Mouse (Mus musculus): ENCODE results near the gene Cd55b. TPM values are rescaled to one million over a fixed set of nuclear protein-coding genes. Genes with fewer than 3 reads are reported as not detected.
"Not testable (repeated sequence)": the region's sequence is repeated elsewhere in the genome, so short reads cannot be mapped to it uniquely, and the experiment has no call there.

Cd55b gene
- polyA plus RNA-seq, 1 experiment from 2014 or later, result 0.13 TPM

GRCm38 (mm10) chr1:130428667-130429066 is 5.9 kb upstream of the Cd55b start:
- ATAC-seq (replicated peaks; ENCODE audit: extremely low read depth, insufficient read depth, low FRiP score), result peak; percentile 49; the same call in 1 of the 2 replicates
- not testable (repeated sequence) for H3K9me3 ChIP-seq (replicated peaks; ENCODE audit: control insufficient read depth, low read length); H3K27ac ChIP-seq (ENCODE audit: low read length); H3K4me2 ChIP-seq (ENCODE audit: low read depth, low read length); H3K27me3 ChIP-seq (ENCODE audit: control insufficient read depth, insufficient read depth, low read length); H3K9ac ChIP-seq (ENCODE audit: low read length); H3K36me3 ChIP-seq (ENCODE audit: control insufficient read depth, insufficient read depth); H3K4me3 ChIP-seq (ENCODE audit: low read length); H3K4me1 ChIP-seq (ENCODE audit: control insufficient read depth, insufficient read depth, low read length)

- H3K27me3 ChIP-seq (ENCODE audit: control insufficient read depth, insufficient read depth, low read length), result not testable (repeated sequence)
Observed at GRCm38 (mm10) chr1:130427175-130427853, 4.5 kb upstream of the Cd55b start.

GRCm38 (mm10) chr1:130422033-130422432 is 776 bp downstream of the Cd55b start:
- H3K27me3 ChIP-seq (ENCODE audit: control insufficient read depth, insufficient read depth, low read length); H3K4me1 ChIP-seq (ENCODE audit: control insufficient read depth, insufficient read depth, low read length); H3K36me3 ChIP-seq (ENCODE audit: control insufficient read depth, insufficient read depth); H3K4me2 ChIP-seq (ENCODE audit: low read depth, low read length); H3K27ac ChIP-seq (ENCODE audit: low read length); H3K4me3 ChIP-seq (ENCODE audit: low read length); H3K9ac ChIP-seq (ENCODE audit: low read length); ATAC-seq (replicated peaks; ENCODE audit: extremely low read depth, insufficient read depth, low FRiP score); H3K9me3 ChIP-seq (replicated peaks; ENCODE audit: control insufficient read depth, low read length): not testable (repeated sequence)
- WGBS, result no CpG with 5 or more reads among the region's 6 CpGs

More at GRCm38 (mm10) chr1:130427175-130427853, 4.5 kb upstream of the Cd55b start:
- not testable (repeated sequence) for H3K36me3 ChIP-seq (ENCODE audit: control insufficient read depth, insufficient read depth); ATAC-seq (replicated peaks; ENCODE audit: extremely low read depth, insufficient read depth, low FRiP score); H3K9ac ChIP-seq (ENCODE audit: low read length); H3K4me3 ChIP-seq (ENCODE audit: low read length); H3K4me2 ChIP-seq (ENCODE audit: low read depth, low read length); H3K27ac ChIP-seq (ENCODE audit: low read length); H3K9me3 ChIP-seq (replicated peaks; ENCODE audit: control insufficient read depth, low read length); H3K4me1 ChIP-seq (ENCODE audit: control insufficient read depth, insufficient read depth, low read length)
- WGBS, result 49% methylated on average over 3 of the region's 3 CpGs

GRCm38 (mm10) chr1:130397109-130397508 is 25.7 kb downstream of the Cd55b start:
- H3K4me2 ChIP-seq (ENCODE audit: low read depth, low read length); H3K27me3 ChIP-seq (ENCODE audit: control insufficient read depth, insufficient read depth, low read length); H3K9me3 ChIP-seq (replicated peaks; ENCODE audit: control insufficient read depth, low read length); H3K27ac ChIP-seq (ENCODE audit: low read length); H3K9ac ChIP-seq (ENCODE audit: low read length); H3K4me3 ChIP-seq (ENCODE audit: low read length); H3K4me1 ChIP-seq (ENCODE audit: control insufficient read depth, insufficient read depth, low read length); H3K36me3 ChIP-seq (ENCODE audit: control insufficient read depth, insufficient read depth); ATAC-seq (replicated peaks; ENCODE audit: extremely low read depth, insufficient read depth, low FRiP score): not testable (repeated sequence)

GRCm38 (mm10) chr1:130387282-130387681 is 35.5 kb downstream of the Cd55b start:
- not testable (repeated sequence) for H3K27me3 ChIP-seq (ENCODE audit: control insufficient read depth, insufficient read depth, low read length); H3K4me2 ChIP-seq (ENCODE audit: low read depth, low read length); H3K4me3 ChIP-seq (ENCODE audit: low read length); H3K27ac ChIP-seq (ENCODE audit: low read length); H3K4me1 ChIP-seq (ENCODE audit: control insufficient read depth, insufficient read depth, low read length); H3K9ac ChIP-seq (ENCODE audit: low read length); H3K9me3 ChIP-seq (replicated peaks; ENCODE audit: control insufficient read depth, low read length); H3K36me3 ChIP-seq (ENCODE audit: control insufficient read depth, insufficient read depth)
- ATAC-seq (replicated peaks; ENCODE audit: extremely low read depth, insufficient read depth, low FRiP score), result peak; percentile 65

- Histone ChIP-seq H3K4me1 (ENCODE audit: control insufficient read depth, insufficient read depth, low read length) (peaks cover 6% of the 10 kb centered on the region; the same call in 1 of the 2 replicates), H3K36me3 (ENCODE audit: control insufficient read depth, insufficient read depth) (no peaks in the 10 kb centered on the region), H3K4me2 (ENCODE audit: low read depth, low read length) (no peak overlapping the region), H3K27ac (ENCODE audit: low read length) (no peak overlapping the region), H3K27me3 (ENCODE audit: control insufficient read depth, insufficient read depth, low read length) (no peaks in the 10 kb centered on the region), H3K9ac (ENCODE audit: low read length) (no peak overlapping the region), H3K9me3 (replicated peaks; ENCODE audit: control insufficient read depth, low read length) (no peaks in the 10 kb centered on the region), H3K4me3 (ENCODE audit: low read length) (no peak overlapping the region)
- no peak for ATAC-seq (replicated peaks; ENCODE audit: extremely low read depth, insufficient read depth, low FRiP score)
- WGBS, result 89% methylated on average over 14 of the region's 14 CpGs
Observed at GRCm38 (mm10) chr1:130377726-130378429, 44.9 kb downstream of the Cd55b start.

GRCm38 (mm10) chr1:130374173-130374785 is 48.5 kb downstream of the Cd55b start:
- Histone ChIP-seq H3K4me2 (ENCODE audit: low read depth, low read length) (no peak overlapping the region), H3K9ac (ENCODE audit: low read length) (no peak overlapping the region)
- ATAC-seq (replicated peaks; ENCODE audit: extremely low read depth, insufficient read depth, low FRiP score), result no peak

GRCm38 (mm10) chr1:130373398-130374083 is 49.3 kb downstream of the Cd55b start:
- Histone ChIP-seq H3K4me3 (ENCODE audit: low read length) (no peak overlapping the region), H3K27me3 (ENCODE audit: control insufficient read depth, insufficient read depth, low read length) (no peaks in the 10 kb centered on the region), H3K9me3 (replicated peaks; ENCODE audit: control insufficient read depth, low read length) (no peaks in the 10 kb centered on the region), H3K4me2 (ENCODE audit: low read depth, low read length) (no peak overlapping the region), H3K36me3 (ENCODE audit: control insufficient read depth, insufficient read depth) (no peaks in the 10 kb centered on the region), H3K27ac (ENCODE audit: low read length) (no peak overlapping the region), H3K4me1 (ENCODE audit: control insufficient read depth, insufficient read depth, low read length) (peaks cover 6% of the 10 kb centered on the region; the same call in 1 of the 2 replicates), H3K9ac (ENCODE audit: low read length) (no peak overlapping the region)
- 0 out of 2 replicates have a peak, but pooled peaks have one; percentile 42 for ATAC-seq (replicated peaks; ENCODE audit: extremely low read depth, insufficient read depth, low FRiP score)
- 19% methylated on average over 2 of the region's 2 CpGs for WGBS

More at GRCm38 (mm10) chr1:130374173-130374785, 48.5 kb downstream of the Cd55b start:
- Histone ChIP-seq H3K4me3 (ENCODE audit: low read length) (no peak overlapping the region), H3K9me3 (replicated peaks; ENCODE audit: control insufficient read depth, low read length) (no peaks in the 10 kb centered on the region), H3K27ac (ENCODE audit: low read length) (no peak overlapping the region), H3K27me3 (ENCODE audit: control insufficient read depth, insufficient read depth, low read length) (no peaks in the 10 kb centered on the region), H3K4me1 (ENCODE audit: control insufficient read depth, insufficient read depth, low read length) (peaks cover 6% of the 10 kb centered on the region; the same call in 1 of the 2 replicates), H3K36me3 (ENCODE audit: control insufficient read depth, insufficient read depth) (no peaks in the 10 kb centered on the region)
- WGBS, result 45% methylated on average over 3 of the region's 3 CpGs
